Mouse (Mus musculus): Measurements from ENCODE around the gene Ank. TPM values are rescaled to one million over a fixed set of nuclear protein-coding genes. Genes with fewer than 3 reads are reported as not detected.

Ank gene
- polyA plus RNA-seq, 1 experiment from 2014 or later, result 10.3 TPM

- H3K27ac ChIP-seq, result no peak overlapping the region
- 89% methylated on average over 3 of the region's 3 CpGs for WGBS
These were observed 138.8 kb downstream of the Ank start for GRCm38 (mm10) chr15:27605252-27605651.

GRCm38 (mm10) chr15:27609554-27609953, 143.1 kb downstream of the Ank start:
- Histone ChIP-seq H3K4me2 (no peak overlapping the region), H3K9me3 (no peaks in the 10 kb centered on the region), H3K27me3 (no peaks in the 10 kb centered on the region), H3K4me1 (no peaks in the 10 kb centered on the region), H3K9ac (no peak overlapping the region), H3K36me3 (replicated peaks) (peaks cover 48% of the 10 kb centered on the region), H3K4me3 (replicated peaks) (no peak overlapping the region), H3K27ac (no peak overlapping the region)
- no peak for ATAC-seq (ENCODE audit: low FRiP score)
- WGBS, result 80% methylated on average over 4 of the region's 4 CpGs

More at GRCm38 (mm10) chr15:27605252-27605651, 138.8 kb downstream of the Ank start:
- Histone ChIP-seq H3K9ac (no peak overlapping the region), H3K9me3 (no peaks in the 10 kb centered on the region), H3K4me2 (no peak overlapping the region), H3K27me3 (no peaks in the 10 kb centered on the region), H3K36me3 (replicated peaks) (peaks cover 36% of the 10 kb centered on the region), H3K4me1 (no peaks in the 10 kb centered on the region), H3K4me3 (replicated peaks) (no peak overlapping the region)
- no peak for ATAC-seq (ENCODE audit: low FRiP score)

- peak; percentile 82 for ATAC-seq (ENCODE audit: low FRiP score)
- H3K9me3 ChIP-seq, result no peaks in the 10 kb centered on the region
- peaks cover 48% of the 10 kb centered on the region for H3K36me3 ChIP-seq (replicated peaks)
- H3K27ac ChIP-seq, result no peak overlapping the region
- no peak overlapping the region for H3K4me3 ChIP-seq (replicated peaks)
- no peaks in the 10 kb centered on the region for H3K27me3 ChIP-seq
- 54% methylated on average over 6 of the region's 6 CpGs for WGBS
- no peaks in the 10 kb centered on the region for H3K4me1 ChIP-seq
- no peak overlapping the region for H3K4me2 ChIP-seq
- no peak overlapping the region for H3K9ac ChIP-seq
These were observed 146.2 kb downstream of the Ank start for GRCm38 (mm10) chr15:27612533-27613221.

- peaks cover 43% of the 10 kb centered on the region for H3K36me3 ChIP-seq (replicated peaks)
- H3K4me2 ChIP-seq, result no peak overlapping the region
- ATAC-seq (ENCODE audit: low FRiP score), result peak; percentile 36; the same call in 1 of the 2 replicates
- no peak overlapping the region for H3K27ac ChIP-seq
- H3K4me3 ChIP-seq (replicated peaks), result no peak overlapping the region
- H3K9ac ChIP-seq, result no peak overlapping the region
- 89% methylated on average over 4 of the region's 4 CpGs for WGBS
- no peaks in the 10 kb centered on the region for H3K4me1 ChIP-seq
- no peaks in the 10 kb centered on the region for H3K9me3 ChIP-seq
- H3K27me3 ChIP-seq, result no peaks in the 10 kb centered on the region
These were observed 146.8 kb downstream of the Ank start for GRCm38 (mm10) chr15:27613255-27613654.

GRCm38 (mm10) chr15:27616159-27616558, 149.7 kb downstream of the Ank start:
- no peak overlapping the region for H3K27ac ChIP-seq
- no peaks in the 10 kb centered on the region for H3K9me3 ChIP-seq
- no peak overlapping the region for H3K4me2 ChIP-seq
- 95% methylated on average over 4 of the region's 4 CpGs for WGBS
- no peak overlapping the region for H3K4me3 ChIP-seq (replicated peaks)
- H3K27me3 ChIP-seq, result no peaks in the 10 kb centered on the region
- H3K9ac ChIP-seq, result no peak overlapping the region
- H3K36me3 ChIP-seq (replicated peaks), result peaks cover 35% of the 10 kb centered on the region
- H3K4me1 ChIP-seq, result no peaks in the 10 kb centered on the region
- ATAC-seq (ENCODE audit: low FRiP score), result no peak

GRCm38 (mm10) chr15:27617227-27617626, 150.8 kb downstream of the Ank start:
- no peaks in the 10 kb centered on the region for H3K27me3 ChIP-seq
- no peak for ATAC-seq (ENCODE audit: low FRiP score)
- H3K9me3 ChIP-seq, result no peaks in the 10 kb centered on the region
- WGBS, result 87% methylated on average over 3 of the region's 3 CpGs
- H3K4me1 ChIP-seq, result no peaks in the 10 kb centered on the region
- no peak overlapping the region for H3K27ac ChIP-seq
- H3K4me2 ChIP-seq, result no peak overlapping the region
- no peak overlapping the region for H3K9ac ChIP-seq
- peaks cover 28% of the 10 kb centered on the region for H3K36me3 ChIP-seq (replicated peaks)
- no peak overlapping the region for H3K4me3 ChIP-seq (replicated peaks)

GRCm38 (mm10) chr15:27618778-27619533, 152.5 kb downstream of the Ank start:
- no peak for ATAC-seq (ENCODE audit: low FRiP score)

GRCm38 (mm10) chr15:27619683-27620082, 153.2 kb downstream of the Ank start:
- peaks cover 32% of the 10 kb centered on the region for H3K36me3 ChIP-seq (replicated peaks)
- no peak overlapping the region for H3K4me2 ChIP-seq
- H3K4me1 ChIP-seq, result no peaks in the 10 kb centered on the region
- no peak overlapping the region for H3K9ac ChIP-seq
- H3K4me3 ChIP-seq (replicated peaks), result no peak overlapping the region
- 94% methylated on average over 3 of the region's 3 CpGs for WGBS
- no peak overlapping the region for H3K27ac ChIP-seq
- no peak for ATAC-seq (ENCODE audit: low FRiP score)
- no peaks in the 10 kb centered on the region for H3K27me3 ChIP-seq
- H3K9me3 ChIP-seq, result no peaks in the 10 kb centered on the region

More at GRCm38 (mm10) chr15:27618778-27619533, 152.5 kb downstream of the Ank start:
- H3K27me3 ChIP-seq, result no peaks in the 10 kb centered on the region
- H3K4me3 ChIP-seq (replicated peaks), result no peak overlapping the region
- peaks cover 32% of the 10 kb centered on the region for H3K36me3 ChIP-seq (replicated peaks)
- no peak overlapping the region for H3K4me2 ChIP-seq
- WGBS, result 85% methylated on average over 6 of the region's 6 CpGs
- no peak overlapping the region for H3K27ac ChIP-seq
- no peaks in the 10 kb centered on the region for H3K9me3 ChIP-seq
- H3K9ac ChIP-seq, result no peak overlapping the region
- H3K4me1 ChIP-seq, result no peaks in the 10 kb centered on the region

GRCm38 (mm10) chr15:27620475-27621185, 154.2 kb downstream of the Ank start:
- no peaks in the 10 kb centered on the region for H3K4me1 ChIP-seq
- no peaks in the 10 kb centered on the region for H3K27me3 ChIP-seq
- H3K4me3 ChIP-seq (replicated peaks), result no peak overlapping the region
- H3K9me3 ChIP-seq, result no peaks in the 10 kb centered on the region
- no peak for ATAC-seq (ENCODE audit: low FRiP score)
- H3K4me2 ChIP-seq, result no peak overlapping the region
- H3K9ac ChIP-seq, result no peak overlapping the region
- H3K27ac ChIP-seq, result no peak overlapping the region
- 91% methylated on average over 6 of the region's 6 CpGs for WGBS
- peaks cover 31% of the 10 kb centered on the region for H3K36me3 ChIP-seq (replicated peaks)

GRCm38 (mm10) chr15:27623286-27623685, 156.8 kb downstream of the Ank start:
- no peaks in the 10 kb centered on the region for H3K27me3 ChIP-seq
- 95% methylated on average over 6 of the region's 6 CpGs for WGBS
- H3K27ac ChIP-seq, result no peak overlapping the region
- H3K4me3 ChIP-seq (replicated peaks), result no peak overlapping the region
- no peak overlapping the region for H3K9ac ChIP-seq
- H3K4me2 ChIP-seq, result no peak overlapping the region
- peaks cover 8% of the 10 kb centered on the region for H3K4me1 ChIP-seq
- peaks cover 25% of the 10 kb centered on the region for H3K36me3 ChIP-seq (replicated peaks)
- H3K9me3 ChIP-seq, result no peaks in the 10 kb centered on the region
- no peak for ATAC-seq (ENCODE audit: low FRiP score)

GRCm38 (mm10) chr15:27625014-27625889, 158.8 kb downstream of the Ank start:
- Histone ChIP-seq H3K9ac (no peak overlapping the region), H3K4me1 (peaks cover 26% of the 10 kb centered on the region), H3K4me2 (no peak overlapping the region), H3K36me3 (replicated peaks) (peaks cover 25% of the 10 kb centered on the region), H3K9me3 (no peaks in the 10 kb centered on the region), H3K27ac (no peak overlapping the region), H3K4me3 (replicated peaks) (no peak overlapping the region), H3K27me3 (no peaks in the 10 kb centered on the region)
- WGBS, result 93% methylated on average over 13 of the region's 13 CpGs
- no peak for ATAC-seq (ENCODE audit: low FRiP score)

GRCm38 (mm10) chr15:27625890-27626255, 159.4 kb downstream of the Ank start:
- H3K4me1 ChIP-seq, result peaks cover 26% of the 10 kb centered on the region
- no peak overlapping the region for H3K4me2 ChIP-seq
- no peaks in the 10 kb centered on the region for H3K27me3 ChIP-seq
- peaks cover 24% of the 10 kb centered on the region for H3K36me3 ChIP-seq (replicated peaks)
- no peak overlapping the region for H3K27ac ChIP-seq
- ATAC-seq (ENCODE audit: low FRiP score), result no peak
- H3K9me3 ChIP-seq, result no peaks in the 10 kb centered on the region
- no peak overlapping the region for H3K4me3 ChIP-seq (replicated peaks)
- H3K9ac ChIP-seq, result no peak overlapping the region
- 92% methylated on average over 10 of the region's 10 CpGs for WGBS
